Mouse (Mus musculus): ENCODE measurements around the gene Gm20388. TPM values are rescaled to one million over a fixed set of nuclear protein-coding genes. Genes with fewer than 3 reads are reported as not detected.

Gm20388 gene
- polyA plus RNA-seq, 1 experiment from 2014 or later = 12.4 TPM

GRCm38 (mm10) chr8:123697329-123697728 lies 3786.7 kb downstream of the Gm20388 start:
- H3K27ac ChIP-seq (ENCODE audit: low read depth, low read length) = no peak overlapping the region
- H3K9ac ChIP-seq (ENCODE audit: low read depth, low read length) = no peak overlapping the region
- H3K9me3 ChIP-seq (ENCODE audit: control insufficient read depth, low read length) = no peaks in the 10 kb centered on the region
- no peaks in the 10 kb centered on the region for H3K4me1 ChIP-seq (ENCODE audit: control insufficient read depth, insufficient read depth, low read depth, low read length)
- H3K4me2 ChIP-seq (ENCODE audit: low read length) = no peak overlapping the region
- H3K36me3 ChIP-seq (ENCODE audit: control insufficient read depth, insufficient read depth, low read length) = no peaks in the 10 kb centered on the region
- H3K27me3 ChIP-seq (replicated peaks; ENCODE audit: control insufficient read depth, insufficient read depth, low read length) = no peaks in the 10 kb centered on the region
- WGBS = 65% methylated on average over 5 of the region's 5 CpGs
- no peak overlapping the region for H3K4me3 ChIP-seq (ENCODE audit: low read length)
- no peak for ATAC-seq

- Histone ChIP-seq H3K4me3 (ENCODE audit: low read length) (no peak overlapping the region), H3K27ac (ENCODE audit: low read depth, low read length) (no peak overlapping the region), H3K4me1 (ENCODE audit: control insufficient read depth, insufficient read depth, low read depth, low read length) (no peaks in the 10 kb centered on the region), H3K27me3 (replicated peaks; ENCODE audit: control insufficient read depth, insufficient read depth, low read length) (no peaks in the 10 kb centered on the region), H3K4me2 (ENCODE audit: low read length) (no peak overlapping the region), H3K36me3 (ENCODE audit: control insufficient read depth, insufficient read depth, low read length) (no peaks in the 10 kb centered on the region), H3K9ac (ENCODE audit: low read depth, low read length) (no peak overlapping the region), H3K9me3 (ENCODE audit: control insufficient read depth, low read length) (no peaks in the 10 kb centered on the region)
- whole genome bisulfite sequencing = 65% methylated on average over 12 of the region's 12 CpGs
- ATAC-seq = no peak
Measured at GRCm38 (mm10) chr8:123700399-123701070, 3789.9 kb downstream of the Gm20388 start.

- Histone ChIP-seq H3K9ac (ENCODE audit: low read depth, low read length) (no peak overlapping the region), H3K4me2 (ENCODE audit: low read length) (no peak overlapping the region), H3K4me1 (ENCODE audit: control insufficient read depth, insufficient read depth, low read depth, low read length) (no peaks in the 10 kb centered on the region), H3K27me3 (replicated peaks; ENCODE audit: control insufficient read depth, insufficient read depth, low read length) (no peaks in the 10 kb centered on the region), H3K36me3 (ENCODE audit: control insufficient read depth, insufficient read depth, low read length) (no peaks in the 10 kb centered on the region), H3K9me3 (ENCODE audit: control insufficient read depth, low read length) (no peaks in the 10 kb centered on the region), H3K4me3 (ENCODE audit: low read length) (no peak overlapping the region), H3K27ac (ENCODE audit: low read depth, low read length) (no peak overlapping the region)
- 63% methylated on average over 15 of the region's 15 CpGs for WGBS
- ATAC-seq = no peak
Measured at GRCm38 (mm10) chr8:123701952-123702587, 3791.4 kb downstream of the Gm20388 start.

GRCm38 (mm10) chr8:123705376-123705775 lies 3794.7 kb downstream of the Gm20388 start:
- no peak overlapping the region for H3K9ac ChIP-seq (ENCODE audit: low read depth, low read length)
- WGBS = 72% methylated on average over 5 of the region's 5 CpGs
- H3K9me3 ChIP-seq (ENCODE audit: control insufficient read depth, low read length) = no peaks in the 10 kb centered on the region
- no peaks in the 10 kb centered on the region for H3K4me1 ChIP-seq (ENCODE audit: control insufficient read depth, insufficient read depth, low read depth, low read length)
- no peak overlapping the region for H3K4me2 ChIP-seq (ENCODE audit: low read length)
- H3K4me3 ChIP-seq (ENCODE audit: low read length) = no peak overlapping the region
- H3K27me3 ChIP-seq (replicated peaks; ENCODE audit: control insufficient read depth, insufficient read depth, low read length) = no peaks in the 10 kb centered on the region
- H3K27ac ChIP-seq (ENCODE audit: low read depth, low read length) = no peak overlapping the region
- ATAC-seq = no peak
- H3K36me3 ChIP-seq (ENCODE audit: control insufficient read depth, insufficient read depth, low read length) = no peaks in the 10 kb centered on the region

GRCm38 (mm10) chr8:123707137-123707536 lies 3796.5 kb downstream of the Gm20388 start:
- Histone ChIP-seq H3K4me2 (ENCODE audit: low read length) (no peak overlapping the region), H3K36me3 (ENCODE audit: control insufficient read depth, insufficient read depth, low read length) (no peaks in the 10 kb centered on the region), H3K4me1 (ENCODE audit: control insufficient read depth, insufficient read depth, low read depth, low read length) (no peaks in the 10 kb centered on the region), H3K9me3 (ENCODE audit: control insufficient read depth, low read length) (no peaks in the 10 kb centered on the region), H3K27ac (ENCODE audit: low read depth, low read length) (no peak overlapping the region), H3K9ac (ENCODE audit: low read depth, low read length) (no peak overlapping the region), H3K27me3 (replicated peaks; ENCODE audit: control insufficient read depth, insufficient read depth, low read length) (no peaks in the 10 kb centered on the region), H3K4me3 (ENCODE audit: low read length) (no peak overlapping the region)
- ATAC-seq = no peak
- WGBS = 92% methylated on average over 16 of the region's 16 CpGs

- H3K9me3 ChIP-seq (ENCODE audit: control insufficient read depth, low read length) = no peaks in the 10 kb centered on the region
- no peak for ATAC-seq
- no peak overlapping the region for H3K4me2 ChIP-seq (ENCODE audit: low read length)
- H3K9ac ChIP-seq (ENCODE audit: low read depth, low read length) = no peak overlapping the region
- no peaks in the 10 kb centered on the region for H3K4me1 ChIP-seq (ENCODE audit: control insufficient read depth, insufficient read depth, low read depth, low read length)
- H3K27me3 ChIP-seq (replicated peaks; ENCODE audit: control insufficient read depth, insufficient read depth, low read length) = no peaks in the 10 kb centered on the region
- 78% methylated on average over 8 of the region's 8 CpGs for WGBS
- no peak overlapping the region for H3K4me3 ChIP-seq (ENCODE audit: low read length)
- no peak overlapping the region for H3K27ac ChIP-seq (ENCODE audit: low read depth, low read length)
- no peaks in the 10 kb centered on the region for H3K36me3 ChIP-seq (ENCODE audit: control insufficient read depth, insufficient read depth, low read length)
Measured at GRCm38 (mm10) chr8:123708729-123709128, 3798.1 kb downstream of the Gm20388 start.

- H3K27me3 ChIP-seq (replicated peaks; ENCODE audit: control insufficient read depth, insufficient read depth, low read length) = no peaks in the 10 kb centered on the region
- no peaks in the 10 kb centered on the region for H3K36me3 ChIP-seq (ENCODE audit: control insufficient read depth, insufficient read depth, low read length)
- no peak overlapping the region for H3K9ac ChIP-seq (ENCODE audit: low read depth, low read length)
- H3K4me1 ChIP-seq (ENCODE audit: control insufficient read depth, insufficient read depth, low read depth, low read length) = no peaks in the 10 kb centered on the region
- no peak overlapping the region for H3K4me2 ChIP-seq (ENCODE audit: low read length)
- WGBS = 85% methylated on average over 5 of the region's 5 CpGs
- no peaks in the 10 kb centered on the region for H3K9me3 ChIP-seq (ENCODE audit: control insufficient read depth, low read length)
- no peak overlapping the region for H3K27ac ChIP-seq (ENCODE audit: low read depth, low read length)
- no peak overlapping the region for H3K4me3 ChIP-seq (ENCODE audit: low read length)
- ATAC-seq = no peak
Measured at GRCm38 (mm10) chr8:123710335-123710734, 3799.7 kb downstream of the Gm20388 start.

GRCm38 (mm10) chr8:123714451-123714850 lies 3803.8 kb downstream of the Gm20388 start:
- no peak overlapping the region for H3K9ac ChIP-seq (ENCODE audit: low read depth, low read length)
- no peaks in the 10 kb centered on the region for H3K27me3 ChIP-seq (replicated peaks; ENCODE audit: control insufficient read depth, insufficient read depth, low read length)
- no peaks in the 10 kb centered on the region for H3K36me3 ChIP-seq (ENCODE audit: control insufficient read depth, insufficient read depth, low read length)
- WGBS = 91% methylated on average over 5 of the region's 5 CpGs
- no peak overlapping the region for H3K4me2 ChIP-seq (ENCODE audit: low read length)
- H3K9me3 ChIP-seq (ENCODE audit: control insufficient read depth, low read length) = no peaks in the 10 kb centered on the region
- no peak for ATAC-seq
- no peaks in the 10 kb centered on the region; the same call in 1 of the 2 replicates for H3K4me1 ChIP-seq (ENCODE audit: control insufficient read depth, insufficient read depth, low read depth, low read length)
- H3K4me3 ChIP-seq (ENCODE audit: low read length) = no peak overlapping the region
- no peak overlapping the region for H3K27ac ChIP-seq (ENCODE audit: low read depth, low read length)

- Histone ChIP-seq H3K27ac (ENCODE audit: low read depth, low read length) (no peak overlapping the region), H3K27me3 (replicated peaks; ENCODE audit: control insufficient read depth, insufficient read depth, low read length) (no peaks in the 10 kb centered on the region), H3K9ac (ENCODE audit: low read depth, low read length) (no peak overlapping the region), H3K36me3 (ENCODE audit: control insufficient read depth, insufficient read depth, low read length) (no peaks in the 10 kb centered on the region), H3K9me3 (ENCODE audit: control insufficient read depth, low read length) (no peaks in the 10 kb centered on the region), H3K4me3 (ENCODE audit: low read length) (no peak overlapping the region), H3K4me1 (ENCODE audit: control insufficient read depth, insufficient read depth, low read depth, low read length) (peaks cover 3% of the 10 kb centered on the region; the same call in 1 of the 2 replicates), H3K4me2 (ENCODE audit: low read length) (no peak overlapping the region)
- ATAC-seq = no peak
- 24% methylated on average over 13 of the region's 13 CpGs for WGBS
Measured at GRCm38 (mm10) chr8:123715916-123716592, 3805.4 kb downstream of the Gm20388 start.
